Mouse (Mus musculus) cerebellum, adult 2 months (tissue): ENCODE data around the gene Adamtsl3.

ENCODE experiments used
- CTCF ChIP-seq: fragments of 200-500 bp; IDR thresholded peaks from 2 replicates; pipeline ENCODE4 v1.5.1; 2011; ENCODE audit warnings: low read depth, mild to moderate bottlenecking, control low read depth, low read length, moderate library complexity, borderline replicate concordance; ENCODE audit not compliant: insufficient read depth
- POLR2A ChIP-seq: fragments of 200-500 bp; IDR thresholded peaks from 2 replicates; pipeline ENCODE4 v1.6.1; 2011; ENCODE audit warnings: low read length, control low read depth, borderline replicate concordance; ENCODE audit not compliant: insufficient read depth

- TF ChIP-seq POLR2A (no peak), CTCF (no peak)
These were observed 81.6 kb downstream of the Adamtsl3 start for GRCm38 (mm10) chr7:82417053-82417452.
